Mouse (Mus musculus): ENCODE measurements around the gene Cirbp.

DNA sequence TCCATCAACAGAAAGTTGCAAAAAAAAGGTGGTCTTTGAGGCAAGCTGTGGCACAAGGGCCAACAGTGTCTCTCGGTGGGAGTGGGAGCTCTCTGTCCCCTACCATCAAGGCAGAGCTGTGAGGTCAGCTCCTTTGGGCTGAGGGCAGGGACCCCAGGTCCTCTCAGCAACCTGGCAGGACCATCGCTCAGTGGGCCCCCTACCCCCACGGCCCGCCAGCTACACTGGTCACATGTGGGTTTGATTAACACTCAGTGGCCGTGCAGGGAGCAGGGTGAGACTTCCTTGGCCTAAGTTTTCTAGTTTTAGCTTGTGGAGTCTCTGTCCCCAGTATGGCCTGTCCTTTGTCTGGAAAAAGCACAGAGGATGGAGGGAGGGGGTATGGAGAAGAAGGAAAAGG, 15.0 kb downstream of the Cirbp start:
- no peak for TF ChIP-seq CTCF (IDR thresholded peaks at IDR 0.05; ENCODE audit: borderline replicate concordance, insufficient read depth, low read length)
- no peak for TF ChIP-seq POLR2A (IDR thresholded peaks at IDR 0.05; ENCODE audit: low read depth, low read length)
